Mouse (Mus musculus) megakaryocyte, embryonic 14.5 days (primary cell): ENCODE data around the gene Mocs1.

Experiments
- FLI1 ChIP-seq: IDR thresholded peaks from 2 replicates; pipeline ENCODE4 v1.6.1; 2012; ENCODE audit warnings: low read length, inconsistent platforms, mixed read lengths
- GATA1 ChIP-seq: IDR thresholded peaks from 3 replicates; pipeline ENCODE4 v1.6.1; 2012; ENCODE audit warnings: mixed read lengths, low read length, inconsistent platforms, borderline replicate concordance

DNA sequence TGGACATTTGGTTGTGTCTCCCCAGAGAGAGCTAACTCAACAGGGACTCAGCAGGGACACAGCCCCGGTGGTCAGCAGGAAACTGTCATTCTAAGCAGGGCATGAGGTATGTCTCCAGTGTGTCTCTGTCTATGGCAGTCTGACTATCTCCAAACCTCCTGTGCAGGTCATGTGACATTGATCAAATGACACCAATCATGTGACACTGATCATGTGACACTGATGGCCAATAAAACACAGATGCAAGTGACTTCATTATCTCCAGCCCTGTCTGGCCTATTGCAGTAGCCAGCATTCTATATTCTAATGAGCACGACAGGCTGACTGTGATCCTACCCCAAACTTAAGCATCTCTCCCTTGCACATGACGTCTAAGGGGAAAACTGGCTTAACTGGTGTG, 11.9 kb upstream of the Mocs1 start:
- TF ChIP-seq GATA1 (no peak), FLI1 (no peak)
